Mouse (Mus musculus) hematopoietic stem cell, adult 5-6 weeks (primary cell): ENCODE results near the gene Mt1. TPM values are rescaled to one million over a fixed set of nuclear protein-coding genes. Genes with fewer than 3 reads are reported as not detected.
A peak's percentile ranks its signal among the peaks of the same experiment; 100 is the strongest.

Source experiments
- ATAC-seq, 2 experiments: fragments of 125-278 bp in 1 of 2; replicated peaks in 1 of 2; 2 replicates each; pipeline ENCODE4 v1.8.0; 2016 to 2017; ENCODE audit warnings: inconsistent platforms in 2 of 2, mild to moderate bottlenecking in 2 of 2, moderate number of reproducible peaks in 2 of 2, low read depth in 1 of 2, moderate TSS enrichment in 1 of 2; ENCODE audit not compliant: low FRiP score in 2 of 2, poor library complexity in 2 of 2, severe bottlenecking in 2 of 2, insufficient read depth in 1 of 2, low TSS enrichment in 1 of 2
- total RNA-seq: library from RNA; stranded (forward); fragments of 172-1452, 232-1000 nt; gene quantifications from 2 replicates; pipeline ENCODE4 v1.2.3, GENCODE M21; 2017

Mt1 gene
- total RNA-seq, 1 experiment from 2014 or later: 81.7 TPM

GRCm38 (mm10) chr8:94189275-94190031 lies 10.6 kb downstream of the Mt1 start:
- ATAC-seq: no peak

DNA sequence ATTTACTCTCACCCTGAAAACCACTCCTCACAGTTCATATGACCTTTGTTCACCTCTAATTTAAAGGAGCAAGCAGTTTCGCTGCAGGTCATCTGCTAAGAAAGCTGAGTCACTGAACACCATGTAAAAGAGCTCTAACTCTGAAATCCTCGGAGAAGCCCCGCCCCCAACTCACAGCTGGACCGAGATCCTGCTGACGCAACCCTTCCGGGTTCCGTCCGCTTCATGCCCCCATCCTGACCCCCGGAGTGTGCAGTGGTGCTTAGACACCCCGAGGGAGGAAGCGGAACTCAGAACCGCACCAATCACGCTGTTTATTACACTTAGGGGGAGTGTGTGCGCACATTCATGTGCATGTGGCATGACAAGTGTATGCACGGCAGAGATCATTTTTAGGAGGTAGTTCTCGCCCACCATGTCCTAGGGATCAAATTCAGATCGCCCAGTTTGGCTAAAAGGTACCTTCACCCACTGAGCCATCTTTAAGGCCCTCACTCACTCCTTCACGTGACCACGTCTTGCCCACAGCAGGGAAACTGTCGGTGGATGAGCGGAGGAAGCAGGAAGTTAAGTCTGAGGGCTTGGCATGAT lies 12.3 kb downstream of the Mt1 start:
- peak; percentile 89 to 93 for ATAC-seq

- no peak for ATAC-seq
Observed at GRCm38 (mm10) chr8:94192926-94193325, 14.0 kb downstream of the Mt1 start.

GRCm38 (mm10) chr8:94194591-94195223 lies 15.8 kb downstream of the Mt1 start:
- ATAC-seq: no peak

DNA sequence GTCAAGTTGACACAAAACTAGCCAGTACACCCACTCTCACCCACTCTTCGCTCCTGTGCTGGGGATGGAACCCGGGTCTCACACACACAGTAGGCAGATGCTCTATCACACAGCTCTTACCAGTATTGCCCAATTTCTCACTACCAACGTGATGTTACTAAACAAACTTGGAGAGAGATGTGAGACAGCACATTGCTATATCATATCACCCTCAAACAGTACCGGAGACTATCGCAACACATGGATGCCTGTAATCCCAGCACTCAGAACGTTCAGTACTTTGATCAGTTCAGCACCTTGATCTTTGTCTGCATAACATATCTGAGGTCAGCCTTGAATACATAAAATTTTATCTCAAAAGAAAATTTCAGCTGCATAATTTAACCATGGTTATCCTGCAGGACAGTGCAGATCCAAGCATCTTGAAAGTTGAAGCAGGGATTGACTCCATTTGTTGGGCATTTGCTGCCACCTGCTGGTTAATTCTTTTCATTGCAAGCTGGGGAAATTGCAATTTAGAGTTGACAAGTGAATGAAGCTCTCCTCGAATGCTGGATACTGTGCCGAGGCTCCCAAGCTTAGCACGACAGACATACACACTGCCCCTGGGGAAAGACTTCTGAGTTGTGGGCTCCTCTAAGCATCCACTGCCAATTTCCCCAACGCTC lies 20.5 kb downstream of the Mt1 start:
- ATAC-seq: peak; percentile 49 to 64; a peak in 2 of 4 replicates

DNA sequence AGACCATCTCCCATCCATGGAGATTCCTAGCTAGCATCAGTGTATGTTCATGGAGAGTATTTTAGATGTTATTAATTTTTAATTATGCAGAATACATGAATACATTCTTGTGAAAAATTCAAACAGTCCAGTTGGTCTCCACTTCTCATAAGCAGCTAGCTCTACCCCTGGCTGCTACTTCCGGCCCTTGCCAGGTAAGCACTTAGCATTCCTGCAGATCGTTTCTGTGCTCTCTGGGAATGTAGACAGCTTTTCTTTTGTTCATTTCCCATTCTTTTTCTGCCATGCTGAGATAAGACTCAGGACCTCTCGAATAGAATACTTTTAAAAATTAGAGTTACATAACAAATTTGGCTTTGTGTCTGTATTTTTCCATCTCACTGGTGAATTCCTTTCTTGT lies 25.2 kb downstream of the Mt1 start:
- no peak for ATAC-seq

- ATAC-seq: peak; percentile 89 to 97
Observed at GRCm38 (mm10) chr8:94205736-94206135, 26.9 kb downstream of the Mt1 start.

DNA sequence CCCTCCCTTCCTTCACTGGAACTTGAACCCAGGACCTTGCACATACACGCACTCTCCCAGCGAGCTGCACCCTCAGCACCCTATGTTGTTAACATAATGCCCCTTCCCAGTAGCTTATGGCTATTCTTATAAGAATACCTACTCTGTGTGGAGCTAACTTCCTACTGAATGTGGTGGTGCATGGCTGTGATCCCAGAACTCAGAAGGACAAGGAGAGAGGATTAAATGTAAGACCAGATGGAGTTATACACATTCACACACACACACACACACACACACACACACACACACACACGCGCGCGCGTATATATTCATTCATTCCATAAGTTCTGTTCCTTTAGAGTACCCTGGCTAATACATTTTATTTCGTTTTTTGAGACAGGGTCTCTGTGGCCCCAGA lies 27.4 kb downstream of the Mt1 start:
- ATAC-seq: no peak

GRCm38 (mm10) chr8:94207491-94207890 lies 28.6 kb downstream of the Mt1 start:
- ATAC-seq: no peak

- no peak for ATAC-seq
Observed at GRCm38 (mm10) chr8:94209639-94210038, 30.8 kb downstream of the Mt1 start.

GRCm38 (mm10) chr8:94210225-94210624 lies 31.3 kb downstream of the Mt1 start:
- ATAC-seq: no peak

- ATAC-seq: no peak
Observed at GRCm38 (mm10) chr8:94213819-94214218, 34.9 kb downstream of the Mt1 start.

- peak; percentile 94 to 98 for ATAC-seq
Observed at GRCm38 (mm10) chr8:94214252-94215173, 35.6 kb downstream of the Mt1 start, which contains the start of gene Nup93. Gene Nup93 (plus strand): TSS chr8:94214564.

GRCm38 (mm10) chr8:94227381-94227939 lies 48.6 kb downstream of the Mt1 start:
- no peak for ATAC-seq
